Mouse (Mus musculus): ENCODE measurements at regions not wholly inside any gene's neighbourhood (a gene's known extent, or its start where the extent isn't known, plus 50 kb on each side); places are given as distances from the start of the nearest gene placed in this dataset.

DNA sequence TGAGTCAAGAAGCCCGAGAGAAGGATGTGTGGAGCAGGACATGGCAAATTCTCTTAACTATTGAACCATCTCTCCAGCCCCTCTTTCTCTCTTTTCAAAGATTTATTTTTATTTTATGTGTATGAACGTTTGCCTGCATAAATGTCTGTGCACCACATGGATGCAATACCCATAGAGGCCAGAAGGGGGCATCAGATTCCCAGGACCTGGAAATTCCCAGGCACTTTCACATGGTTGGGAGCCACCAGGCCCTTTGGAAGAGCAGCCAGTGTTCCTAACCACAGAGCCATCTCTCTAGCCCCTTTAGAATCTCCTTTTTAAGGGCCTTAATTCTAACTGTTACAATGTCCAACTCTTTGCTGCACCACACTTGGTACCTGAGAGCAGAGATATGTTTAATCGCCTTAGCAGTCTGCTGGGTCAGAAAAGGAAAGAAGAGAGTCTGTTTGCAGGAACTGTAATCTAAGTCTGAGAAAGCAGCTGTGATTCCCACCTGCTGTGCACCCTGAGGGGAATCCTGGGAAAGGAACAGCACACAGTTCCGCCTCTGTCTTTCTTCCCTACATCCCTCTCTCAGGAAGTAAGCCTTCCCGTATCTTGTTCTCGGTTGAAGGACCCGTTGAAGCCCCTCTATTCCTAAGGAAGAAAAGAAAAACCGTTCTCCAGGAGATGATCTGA lies 186.8 kb downstream of the Katnal1 start:
- DNase-seq (ENCODE audit: low read depth, low spot score) = peak; percentile 87

GRCm38 (mm10) chr5:148741267-148742004 lies 187.7 kb downstream of the Katnal1 start:
- DNase-seq (ENCODE audit: low read depth, low spot score) = peak; percentile 86

GRCm38 (mm10) chr5:148740366-148741266 lies 188.0 kb upstream of the Ubl3 start:
- DNase-seq (ENCODE audit: low read depth, low spot score) = peak; percentile 54

- DNase-seq (ENCODE audit: low read depth, low spot score) = no peak
Measured at GRCm38 (mm10) chr5:148739672-148740071, 187.1 kb upstream of the Ubl3 start.

DNA sequence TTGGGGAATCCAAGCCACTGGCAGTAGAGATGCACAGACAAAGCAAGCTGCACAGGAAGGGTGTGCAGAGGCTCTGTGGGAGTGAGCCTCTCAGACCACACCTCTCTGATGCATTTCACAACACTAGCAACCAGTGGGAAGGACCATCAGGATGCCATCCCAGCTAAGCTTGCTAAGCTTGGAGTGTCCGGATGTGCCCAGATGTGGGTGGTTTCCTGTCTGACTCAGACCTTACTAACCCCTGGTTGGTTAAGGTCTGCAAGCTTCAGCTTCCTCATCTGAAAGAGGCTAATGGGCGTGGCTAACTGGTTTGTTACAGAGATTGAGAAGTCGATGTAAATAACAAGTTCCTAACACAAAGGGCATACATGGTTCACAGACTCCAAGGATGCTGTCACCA lies 186.6 kb upstream of the Ubl3 start:
- DNase-seq (ENCODE audit: low read depth, low spot score) = peak; percentile 87

GRCm38 (mm10) chr5:148729541-148729940 lies 177.0 kb upstream of the Ubl3 start:
- DNase-seq (ENCODE audit: low read depth, low spot score) = no peak

DNA sequence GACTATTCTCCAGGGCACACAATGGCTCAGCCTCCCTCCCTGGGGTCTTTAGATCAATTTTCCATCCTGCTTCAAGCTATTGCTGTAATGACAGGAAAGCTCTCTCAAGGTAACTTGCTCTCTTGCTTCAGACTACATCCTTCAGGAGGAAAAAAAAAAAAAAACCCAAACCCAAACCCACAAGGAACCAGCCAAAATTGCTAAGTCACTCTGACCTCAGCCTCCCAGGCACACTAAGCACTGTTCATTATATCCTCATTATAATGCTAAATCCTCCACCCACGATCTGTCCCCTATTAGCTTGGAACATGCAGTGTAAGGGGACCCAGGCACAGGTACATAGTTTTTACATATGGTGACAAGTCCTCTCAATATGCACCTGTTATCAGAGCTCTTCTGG lies 175.9 kb upstream of the Ubl3 start:
- DNase-seq (ENCODE audit: low read depth, low spot score) = peak; percentile 41

GRCm38 (mm10) chr5:148726442-148726841 lies 173.9 kb upstream of the Ubl3 start:
- peak; percentile 59 for DNase-seq (ENCODE audit: low read depth, low spot score)

- no peak for DNase-seq (ENCODE audit: low read depth, low spot score)
Measured at GRCm38 (mm10) chr5:148724470-148724869, 171.9 kb upstream of the Ubl3 start.

DNA sequence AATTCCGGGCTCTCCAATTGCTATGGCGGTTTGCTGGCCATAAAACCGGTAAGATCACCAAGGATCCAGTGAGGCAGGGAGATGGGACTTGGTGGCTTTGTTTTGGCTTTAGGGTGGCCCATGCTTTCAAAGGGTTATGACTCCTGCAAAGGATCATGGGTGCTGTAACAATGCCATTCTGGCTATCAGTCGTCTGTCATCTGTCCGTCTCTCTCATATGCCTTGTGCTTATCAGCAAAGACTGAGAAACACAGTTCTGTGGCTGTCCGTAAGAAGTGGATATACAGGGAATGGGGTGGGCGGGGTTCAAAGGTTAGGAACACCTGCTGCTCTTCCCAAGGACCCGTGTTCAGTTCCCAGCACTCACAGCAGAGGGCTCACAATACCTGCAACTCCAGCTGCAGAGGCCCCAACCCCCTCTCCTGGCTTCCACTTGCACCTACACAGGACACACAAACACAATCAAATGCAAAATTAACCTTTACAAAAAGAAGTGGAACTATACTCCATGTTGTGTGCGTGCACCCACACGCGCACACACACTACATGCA lies 171.2 kb upstream of the Ubl3 start:
- DNase-seq (ENCODE audit: low read depth, low spot score) = peak; percentile 55

DNA sequence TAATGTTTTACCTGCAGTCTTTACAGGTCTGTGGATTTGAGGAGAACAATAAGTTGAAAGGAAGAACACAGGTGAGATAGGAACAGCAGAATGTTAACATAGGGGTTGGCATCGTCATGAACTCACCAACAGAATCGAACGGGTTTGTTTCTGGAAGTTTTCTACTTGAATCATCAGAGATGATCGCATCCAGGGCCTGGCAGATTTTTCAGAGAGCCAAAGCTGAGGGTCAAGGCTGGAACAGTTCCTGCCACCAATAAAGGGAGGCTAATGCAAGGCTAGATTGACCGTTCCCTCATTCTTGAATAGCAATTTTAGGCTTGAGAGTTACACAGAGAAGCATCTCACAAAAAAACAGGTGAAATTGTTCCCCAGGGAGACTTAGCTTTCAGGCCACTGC lies 168.0 kb upstream of the Ubl3 start:
- DNase-seq (ENCODE audit: low read depth, low spot score) = no peak

DNA sequence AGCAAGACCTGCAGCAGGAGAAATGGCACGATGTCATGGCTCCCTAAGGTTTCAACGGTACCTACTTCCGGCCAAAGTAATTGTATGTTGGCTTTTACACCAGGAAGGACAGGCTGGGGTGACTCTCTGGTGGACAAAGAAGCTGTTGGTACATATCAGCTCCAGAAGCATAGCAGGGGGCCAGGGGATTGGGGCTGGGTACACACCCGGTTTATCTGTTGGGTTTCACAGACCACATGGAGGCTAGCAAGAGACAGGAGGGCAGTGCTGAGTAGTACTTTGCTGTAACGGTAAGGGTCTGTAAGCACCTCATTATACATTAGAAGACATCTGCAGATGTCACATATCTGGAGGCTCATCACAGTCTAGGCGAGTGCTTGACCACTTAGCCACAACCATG lies 164.0 kb upstream of the Ubl3 start:
- DNase-seq (ENCODE audit: low read depth, low spot score) = no peak

GRCm38 (mm10) chr5:148715218-148715991 lies 162.8 kb upstream of the Ubl3 start:
- no peak for DNase-seq (ENCODE audit: low read depth, low spot score)

DNA sequence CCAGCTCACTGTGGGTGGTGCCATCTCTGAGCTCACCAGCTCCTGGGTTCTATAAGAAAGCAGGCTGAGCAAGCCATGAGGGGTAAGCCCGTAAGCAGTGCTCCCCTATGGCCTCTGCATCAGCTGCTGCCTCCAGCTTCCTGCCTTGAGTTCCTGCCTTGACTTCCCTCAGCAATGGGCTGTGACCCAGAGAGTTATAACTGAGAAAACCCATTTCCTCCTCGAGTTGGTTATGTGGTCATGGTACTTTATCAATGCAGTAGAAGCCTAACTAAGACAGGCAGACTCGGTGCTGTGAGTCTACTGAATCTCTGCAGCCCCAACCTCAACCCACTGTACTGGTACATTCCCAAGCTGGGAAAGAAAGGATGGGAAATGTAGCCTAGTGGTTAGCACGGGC lies 162.2 kb upstream of the Ubl3 start:
- no peak for DNase-seq (ENCODE audit: low read depth, low spot score)

- no peak for DNase-seq (ENCODE audit: low read depth, low spot score)
Measured at GRCm38 (mm10) chr5:148713796-148714195, 161.2 kb upstream of the Ubl3 start.

- DNase-seq (ENCODE audit: low read depth, low spot score) = no peak
Measured at GRCm38 (mm10) chr5:148713039-148713438, 160.4 kb upstream of the Ubl3 start.

DNA sequence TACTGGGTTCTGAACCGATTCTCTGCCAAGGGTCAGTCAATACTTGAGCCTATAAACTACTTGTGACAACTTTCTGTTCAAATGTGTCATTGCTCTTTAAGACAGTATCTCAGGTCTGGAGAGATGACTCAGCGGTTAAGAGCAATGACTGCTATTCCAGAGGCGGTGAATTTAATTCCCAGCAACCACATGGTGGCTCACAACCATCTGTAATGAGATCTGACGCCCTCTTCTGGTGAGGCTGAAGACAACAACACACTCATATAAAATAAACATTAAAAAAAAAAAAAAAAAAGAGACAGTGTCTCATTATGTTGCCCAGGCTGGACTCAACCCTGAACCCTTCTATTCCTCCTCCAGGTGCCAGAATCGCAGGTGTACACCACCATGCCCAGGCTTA lies 159.0 kb upstream of the Ubl3 start:
- peak; percentile 78 for DNase-seq (ENCODE audit: low read depth, low spot score)

GRCm38 (mm10) chr5:148709111-148709771 lies 156.7 kb upstream of the Ubl3 start:
- no peak for DNase-seq (ENCODE audit: low read depth, low spot score)

DNA sequence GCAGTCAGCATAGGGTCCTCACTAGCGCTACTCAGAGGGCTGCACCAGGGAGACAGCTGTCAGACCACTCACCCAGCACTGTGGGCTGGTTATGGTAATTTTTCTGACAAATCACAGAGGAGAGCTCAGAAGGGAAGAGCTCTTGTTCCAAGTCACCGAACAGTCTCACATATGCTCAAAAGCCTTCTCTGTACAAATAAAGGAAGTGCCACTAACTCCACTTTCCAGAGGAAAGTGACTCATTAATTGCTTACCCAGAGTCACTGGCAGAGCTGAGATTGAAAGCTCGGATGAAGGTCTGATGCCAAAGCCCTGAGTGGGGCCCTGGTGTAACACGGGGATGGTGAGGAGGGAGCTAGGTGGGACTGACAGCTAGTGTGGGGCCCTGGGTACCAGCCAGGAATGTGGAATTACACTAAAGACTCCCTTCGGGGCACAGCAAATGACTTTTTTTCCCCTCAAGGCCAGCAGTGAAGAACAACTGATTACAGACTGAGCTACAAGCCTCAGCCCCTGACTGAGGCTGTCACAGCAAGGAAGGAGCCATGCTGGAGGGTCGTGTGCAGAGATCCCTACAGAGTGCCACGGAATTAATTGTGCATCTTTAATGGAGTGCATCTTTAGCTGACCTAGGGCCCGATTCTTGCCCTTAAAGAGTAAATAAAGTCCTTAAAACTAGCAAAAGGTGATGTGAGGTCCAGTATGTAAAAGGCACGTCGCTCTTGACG lies 155.6 kb upstream of the Ubl3 start:
- no peak for DNase-seq (ENCODE audit: low read depth, low spot score)

- DNase-seq (ENCODE audit: low read depth, low spot score) = no peak
Measured at GRCm38 (mm10) chr5:148707335-148707734, 154.7 kb upstream of the Ubl3 start.

Data from R1 (cell line).